Mouse (Mus musculus) spleen, adult 2 months (tissue): ENCODE measurements around the gene Psenen. TPM values are rescaled to one million over a fixed set of nuclear protein-coding genes. Genes with fewer than 3 reads are reported as not detected.

Experiments used
- DNase-seq, 2 experiments: peaks; one replicate each; pipeline versions ENCODE4 v3.0.0 to v3.0.0-alpha.2; 2012 to 2021; ENCODE audit warnings: low spot score in 2 of 2, low read depth in 1 of 2
- H3K27ac ChIP-seq: fragments of 200-500 bp; 2 replicates; pipeline ENCODE4 v1.5.1; 2012; ENCODE audit warnings: low read length, inconsistent platforms; ENCODE audit not compliant: insufficient read depth
- H3K27me3 ChIP-seq: fragments of 200-500 bp; 2 replicates; pipeline ENCODE4 v1.6.1; 2012; ENCODE audit warnings: mild to moderate bottlenecking, moderate library complexity, low read length, inconsistent platforms; ENCODE audit not compliant: control insufficient read depth, insufficient read depth
- H3K36me3 ChIP-seq: fragments of 200-500 bp; 2 replicates; pipeline ENCODE4 v1.6.1; 2012; ENCODE audit warnings: mild to moderate bottlenecking, low read length, inconsistent platforms; ENCODE audit not compliant: control insufficient read depth, insufficient read depth
- H3K4me1 ChIP-seq: fragments of 200-500 bp; 2 replicates; pipeline ENCODE4 v1.6.1; 2011; ENCODE audit warnings: inconsistent platforms; ENCODE audit not compliant: control insufficient read depth, insufficient read depth, insufficient read length
- H3K4me3 ChIP-seq: fragments of 200-500 bp; 2 replicates; pipeline ENCODE4 v1.5.1; 2011; ENCODE audit warnings: mild to moderate bottlenecking, inconsistent platforms; ENCODE audit not compliant: insufficient read depth, insufficient read length; ENCODE audit errors: extremely low read depth
- CTCF ChIP-seq: fragments of 200-500 bp; IDR thresholded peaks from 2 replicates; pipeline ENCODE4 v1.5.1; 2011; ENCODE audit warnings: mild to moderate bottlenecking, inconsistent platforms; ENCODE audit not compliant: insufficient read depth, insufficient read length, insufficient replicate concordance; ENCODE audit errors: extremely low read depth
- POLR2A ChIP-seq: fragments of 200-500 bp; IDR thresholded peaks from 2 replicates; pipeline ENCODE4 v1.6.1; 2011; ENCODE audit warnings: low read depth, low read length, inconsistent platforms
- WGBS: fragments of 180-500 bp; shearing (Covaris S2); methylation state at CpG from one replicate; pipeline ENCODE4 v1.1.7; 2018; 5-methylcytosine and 5-hydroxymethylcytosine counted together
- polyA plus RNA-seq: library from polyadenylated mRNA; depleted of rRNA; stranded (reverse); fragments of >200 nt; gene quantifications from 2 replicates; pipeline ENCODE4 v1.2.3, GENCODE M21; 2012

Gene Psenen
- polyA plus RNA-seq, 1 experiment = 85.2 TPM

DNA sequence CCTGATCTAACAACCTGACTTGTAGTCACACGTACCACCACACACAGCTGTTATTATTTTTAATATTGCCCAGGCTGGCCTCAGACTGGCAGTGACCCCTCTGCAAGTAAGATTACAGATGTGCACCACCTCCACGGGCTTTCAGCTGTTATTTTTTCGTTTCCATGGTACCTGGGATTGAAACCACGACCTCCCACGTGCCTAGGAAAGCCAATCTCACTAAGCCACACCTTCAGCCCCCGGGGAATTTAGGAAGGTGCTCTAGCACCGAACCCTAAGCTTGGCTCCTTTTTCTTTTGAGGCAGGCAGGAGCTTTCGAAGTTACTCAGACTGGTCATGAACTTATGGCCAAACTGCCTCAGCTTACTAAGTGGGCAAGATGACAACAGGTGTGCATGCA is 41.0 kb upstream of the Psenen start:
- no peak for DNase-seq
- no peaks in the 10 kb centered on the region for H3K4me1 ChIP-seq
- H3K27me3 ChIP-seq = no peaks in the 10 kb centered on the region
- no peak overlapping the region for H3K4me3 ChIP-seq
- TF ChIP-seq POLR2A (no peak), CTCF (no peak)
- H3K27ac ChIP-seq = no peak overlapping the region
- 47% methylated on average over 8 of the region's 8 CpGs for WGBS
- H3K36me3 ChIP-seq = no peaks in the 10 kb centered on the region

DNA sequence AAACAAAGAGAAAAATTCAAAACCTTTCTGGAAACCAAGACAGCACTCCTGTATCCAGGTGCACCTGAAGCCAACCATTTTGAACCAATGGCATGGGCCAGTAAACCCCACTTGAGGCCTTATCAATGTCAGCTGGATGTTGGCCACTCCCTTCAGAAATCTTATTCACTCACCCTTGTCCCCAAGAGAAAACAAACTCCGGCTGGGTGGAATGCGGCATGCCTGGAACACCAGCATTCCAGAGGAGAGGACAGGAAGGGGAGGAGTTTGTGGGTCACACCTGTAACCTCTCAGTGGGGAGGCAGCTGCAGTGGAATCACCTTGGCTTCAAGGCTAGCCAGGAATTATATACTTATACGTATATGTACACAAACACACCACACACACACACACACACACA is 39.2 kb upstream of the Psenen start:
- no peak for DNase-seq
- Histone ChIP-seq H3K27me3 (no peaks in the 10 kb centered on the region), H3K4me1 (no peaks in the 10 kb centered on the region), H3K27ac (no peak overlapping the region), H3K36me3 (no peaks in the 10 kb centered on the region), H3K4me3 (no peak overlapping the region)
- TF ChIP-seq POLR2A (no peak), CTCF (no peak)
- WGBS = 82% methylated on average over 3 of the region's 3 CpGs

DNA sequence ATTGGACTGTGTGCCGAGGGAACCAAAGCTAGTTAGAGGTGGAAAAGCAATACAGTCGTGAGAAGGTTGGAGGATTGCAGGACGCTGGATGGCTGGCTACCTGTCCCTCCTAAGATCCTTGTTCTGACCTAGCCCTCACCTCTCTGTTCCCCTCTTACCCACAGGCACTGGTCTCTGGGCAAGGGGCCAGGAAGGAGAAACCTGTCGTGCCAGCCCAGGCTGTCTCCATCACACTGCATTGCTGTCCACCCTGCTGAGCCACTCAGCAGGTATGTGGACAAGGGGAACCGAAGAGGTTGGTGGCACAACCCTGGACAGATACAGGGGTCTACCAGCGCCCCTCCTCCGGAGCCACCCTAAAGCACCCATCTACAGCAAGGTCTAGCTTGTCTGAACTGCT is 37.2 kb upstream of the Psenen start:
- Histone ChIP-seq H3K4me1 (no peaks in the 10 kb centered on the region), H3K36me3 (no peaks in the 10 kb centered on the region), H3K27ac (no peak overlapping the region), H3K27me3 (no peaks in the 10 kb centered on the region), H3K4me3 (no peak overlapping the region)
- 79% methylated on average over 7 of the region's 7 CpGs for whole genome bisulfite sequencing
- no peak for TF ChIP-seq CTCF
- no peak for TF ChIP-seq POLR2A
- DNase-seq = no peak

DNA sequence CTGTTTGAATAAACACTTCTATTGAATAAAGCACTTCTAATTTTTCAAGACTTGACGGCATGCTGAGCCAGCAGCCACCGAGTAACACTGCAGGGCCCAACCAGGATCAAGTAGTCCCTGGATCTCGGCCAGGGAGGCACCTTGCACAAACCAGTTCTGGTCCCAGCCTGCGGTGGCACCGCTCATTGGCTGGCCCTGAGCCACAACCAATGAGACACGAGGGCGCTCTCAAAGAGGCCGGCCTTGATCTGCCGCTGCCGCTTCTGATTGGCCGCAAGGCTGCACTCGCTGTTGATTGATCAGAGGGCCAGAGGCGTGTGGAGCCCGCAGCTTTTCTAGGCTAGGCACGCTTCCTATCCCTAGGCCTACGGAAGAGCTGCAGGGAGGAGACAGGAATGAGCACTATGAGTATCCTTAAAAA is 36.5 kb upstream of the Psenen start:
- Histone ChIP-seq H3K27me3 (no peaks in the 10 kb centered on the region), H3K36me3 (no peaks in the 10 kb centered on the region), H3K27ac (no peak overlapping the region), H3K4me1 (no peaks in the 10 kb centered on the region), H3K4me3 (no peak overlapping the region)
- TF ChIP-seq CTCF = no peak
- no peak for TF ChIP-seq POLR2A
- WGBS = 4% methylated on average over 16 of the region's 16 CpGs
- DNase-seq = peak in 1 of 2 experiments; percentile 48

DNA sequence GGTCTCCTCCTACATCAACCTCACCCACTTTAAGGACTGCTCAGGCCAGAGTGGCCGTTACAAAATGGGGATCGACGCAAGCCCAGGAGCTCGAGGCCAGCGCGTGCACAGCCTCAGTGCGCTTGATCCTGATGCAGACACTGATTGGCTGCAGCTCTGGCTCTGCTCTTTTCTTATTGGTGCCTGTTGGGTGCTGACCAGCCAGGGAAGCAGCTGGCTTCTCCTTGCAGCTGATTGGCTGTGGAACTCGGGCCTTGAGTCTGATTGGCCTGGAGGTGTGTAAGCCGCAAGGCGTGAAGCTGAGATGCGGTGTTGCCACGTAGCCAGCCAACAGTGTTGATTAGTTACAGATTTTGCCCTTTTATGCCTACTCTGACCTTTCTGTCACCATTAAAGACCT is 35.4 kb upstream of the Psenen start, which contains the start of gene Zbtb32:
Zbtb32 (minus strand) TSS at position 124 of the 400 bp plus-strand sequence.
- H3K27me3 ChIP-seq = no peaks in the 10 kb centered on the region
- TF ChIP-seq CTCF (no peak), POLR2A (no peak)
- WGBS = 93% methylated on average over 12 of the region's 12 CpGs
- H3K27ac ChIP-seq = no peak within 1 kb of the TSS
- H3K4me3 ChIP-seq = no peak within 1 kb of the TSS
- no peak for DNase-seq
- H3K36me3 ChIP-seq = no peaks in the 10 kb centered on the region
- peaks cover 6% of the 10 kb centered on the region; the same call in 1 of the 2 replicates for H3K4me1 ChIP-seq

DNA sequence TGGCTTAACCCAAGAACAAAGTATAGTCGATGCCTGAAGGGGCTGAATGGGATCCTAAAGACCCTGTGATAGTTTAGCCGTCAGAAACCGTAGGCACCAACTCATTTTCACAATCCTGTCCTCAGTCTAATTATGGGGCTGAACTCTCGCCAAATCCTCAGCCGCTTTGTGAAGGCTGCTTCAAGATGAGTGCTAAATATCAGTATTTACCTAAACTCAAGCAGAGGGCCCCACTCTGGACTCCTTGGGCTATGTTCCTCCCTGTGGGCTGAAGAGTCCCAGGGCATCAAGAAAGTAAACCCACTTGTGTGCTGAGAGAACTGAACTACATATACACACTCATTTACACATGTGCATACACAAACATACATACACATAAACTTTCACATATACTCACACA is 33.4 kb upstream of the Psenen start:
- H3K27me3 ChIP-seq = no peaks in the 10 kb centered on the region
- peaks cover 10% of the 10 kb centered on the region; the same call in 1 of the 2 replicates for H3K4me1 ChIP-seq
- TF ChIP-seq CTCF = no peak
- TF ChIP-seq POLR2A = no peak
- WGBS = 81% methylated on average over 5 of the region's 5 CpGs
- no peak overlapping the region for H3K4me3 ChIP-seq
- H3K36me3 ChIP-seq = no peaks in the 10 kb centered on the region
- H3K27ac ChIP-seq = no peak overlapping the region
- no peak for DNase-seq

DNA sequence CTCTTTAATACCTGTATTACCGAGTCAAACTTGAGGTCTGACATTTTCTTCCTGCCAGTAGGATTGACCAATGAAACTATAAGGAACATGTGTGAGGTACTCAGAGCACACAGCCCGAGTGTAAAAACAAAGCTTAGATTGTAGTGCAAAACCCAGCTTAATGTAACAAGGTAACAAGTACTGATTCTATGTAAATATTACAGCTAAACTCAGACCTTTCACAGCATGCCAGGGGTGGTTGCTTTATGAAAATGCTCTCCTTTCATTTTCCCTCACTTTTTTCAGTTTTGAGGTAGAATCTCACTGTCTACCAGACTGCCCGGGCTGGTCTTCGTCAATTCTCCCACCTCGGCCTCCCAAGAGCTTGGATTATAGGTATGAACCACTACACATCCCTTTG is 32.7 kb upstream of the Psenen start:
- no peak overlapping the region for H3K27ac ChIP-seq
- no peak overlapping the region for H3K4me3 ChIP-seq
- H3K36me3 ChIP-seq = no peaks in the 10 kb centered on the region
- no peak for DNase-seq
- 81% methylated on average over 5 of the region's 5 CpGs for WGBS
- H3K27me3 ChIP-seq = no peaks in the 10 kb centered on the region
- H3K4me1 ChIP-seq = peaks cover 10% of the 10 kb centered on the region; the same call in 1 of the 2 replicates
- no peak for TF ChIP-seq POLR2A
- TF ChIP-seq CTCF = no peak
